Mouse (Mus musculus): Measurements from ENCODE around the gene Eef2. TPM values are rescaled to one million over a fixed set of nuclear protein-coding genes. Genes with fewer than 3 reads are reported as not detected.
"Not testable (repeated sequence)": the region's sequence is repeated elsewhere in the genome, so short reads cannot be mapped to it uniquely, and the experiment has no call there.

Eef2 gene
- polyA plus RNA-seq, 1 experiment from 2014 or later, result 549 TPM

- H3K36me3 ChIP-seq (ENCODE audit: control insufficient read depth, insufficient read depth, low read length), result peaks cover 60% of the 10 kb centered on the region
Measured at GRCm38 (mm10) chr10:81162318-81162652, 14.1 kb upstream of the Eef2 start.

GRCm38 (mm10) chr10:81165118-81165517, 11.3 kb upstream of the Eef2 start:
- Histone ChIP-seq H3K4me2 (ENCODE audit: low read depth, low read length) (no peak overlapping the region), H3K36me3 (ENCODE audit: control insufficient read depth, insufficient read depth, low read length) (peaks cover 38% of the 10 kb centered on the region)

More at GRCm38 (mm10) chr10:81162318-81162652, 14.1 kb upstream of the Eef2 start:
- Histone ChIP-seq H3K9ac (ENCODE audit: low read depth, low read length) (no peak overlapping the region), H3K4me3 (ENCODE audit: low read depth, low read length) (no peak overlapping the region), H3K9me3 (ENCODE audit: control insufficient read depth, low read length) (no peaks in the 10 kb centered on the region), H3K27me3 (replicated peaks; ENCODE audit: control insufficient read depth, insufficient read depth, low read length) (no peaks in the 10 kb centered on the region), H3K27ac (replicated peaks; ENCODE audit: low read depth, low read length) (no peak overlapping the region), H3K4me1 (ENCODE audit: control insufficient read depth, insufficient read depth, low read length) (peaks cover 6% of the 10 kb centered on the region), H3K4me2 (ENCODE audit: low read depth, low read length) (no peak overlapping the region)
- WGBS, result 69% methylated on average over 2 of the region's 2 CpGs
- ATAC-seq (ENCODE audit: low read depth), result no peak
- DNase-seq (ENCODE audit: low spot score), result no peak

GRCm38 (mm10) chr10:81167200-81168086, 9.0 kb upstream of the Eef2 start, which contains the start of gene Pias4:
Gene Pias4, minus strand, starts transcription at chr10:81167923.
- Histone ChIP-seq H3K36me3 (ENCODE audit: control insufficient read depth, insufficient read depth, low read length) (peaks cover 15% of the 10 kb centered on the region), H3K9me3 (ENCODE audit: control insufficient read depth, low read length) (no peaks in the 10 kb centered on the region), H3K27ac (replicated peaks; ENCODE audit: low read depth, low read length) (peak within 1 kb of the TSS; percentile 71)

More at GRCm38 (mm10) chr10:81165118-81165517, 11.3 kb upstream of the Eef2 start:
- no peak overlapping the region for H3K27ac ChIP-seq (replicated peaks; ENCODE audit: low read depth, low read length)
- H3K9ac ChIP-seq (ENCODE audit: low read depth, low read length), result no peak overlapping the region
- no peaks in the 10 kb centered on the region for H3K27me3 ChIP-seq (replicated peaks; ENCODE audit: control insufficient read depth, insufficient read depth, low read length)
- H3K9me3 ChIP-seq (ENCODE audit: control insufficient read depth, low read length), result no peaks in the 10 kb centered on the region
- WGBS, result 61% methylated on average over 8 of the region's 8 CpGs
- no peak for DNase-seq (ENCODE audit: low spot score)
- H3K4me3 ChIP-seq (ENCODE audit: low read depth, low read length), result no peak overlapping the region
- no peak for ATAC-seq (ENCODE audit: low read depth)
- peaks cover 12% of the 10 kb centered on the region for H3K4me1 ChIP-seq (ENCODE audit: control insufficient read depth, insufficient read depth, low read length)

GRCm38 (mm10) chr10:81168087-81168431, 8.4 kb upstream of the Eef2 start:
- H3K4me1 ChIP-seq (ENCODE audit: control insufficient read depth, insufficient read depth, low read length), result peaks cover 15% of the 10 kb centered on the region
- peak overlapping the region; percentile 84 for H3K4me2 ChIP-seq (ENCODE audit: low read depth, low read length)
- H3K27ac ChIP-seq (replicated peaks; ENCODE audit: low read depth, low read length), result peak overlapping the region; percentile 71
- peak; percentile 72 for ATAC-seq (ENCODE audit: low read depth)
- H3K27me3 ChIP-seq (replicated peaks; ENCODE audit: control insufficient read depth, insufficient read depth, low read length), result no peaks in the 10 kb centered on the region
- peaks cover 12% of the 10 kb centered on the region for H3K36me3 ChIP-seq (ENCODE audit: control insufficient read depth, insufficient read depth, low read length)
- H3K4me3 ChIP-seq (ENCODE audit: low read depth, low read length), result peak overlapping the region; percentile 91
- WGBS, result 9% methylated on average over 5 of the region's 5 CpGs
- peak overlapping the region; percentile 55 for H3K9ac ChIP-seq (ENCODE audit: low read depth, low read length)
- no peak for DNase-seq (ENCODE audit: low spot score)
- H3K9me3 ChIP-seq (ENCODE audit: control insufficient read depth, low read length), result no peaks in the 10 kb centered on the region

More at GRCm38 (mm10) chr10:81167200-81168086, 9.0 kb upstream of the Eef2 start, which contains the start of gene Pias4:
- peak; percentile 100 for DNase-seq (ENCODE audit: low spot score)
- Histone ChIP-seq H3K4me1 (ENCODE audit: control insufficient read depth, insufficient read depth, low read length) (peaks cover 12% of the 10 kb centered on the region), H3K27me3 (replicated peaks; ENCODE audit: control insufficient read depth, insufficient read depth, low read length) (no peaks in the 10 kb centered on the region), H3K4me3 (ENCODE audit: low read depth, low read length) (peak within 1 kb of the TSS; percentile 91), H3K9ac (ENCODE audit: low read depth, low read length) (peak within 1 kb of the TSS; percentile 85), H3K4me2 (ENCODE audit: low read depth, low read length) (peak within 1 kb of the TSS; percentile 84)
- under 1% methylated on average over 26 of the region's 64 CpGs for WGBS
- peak; percentile 87 for ATAC-seq (ENCODE audit: low read depth)

- 2% methylated on average over 29 of the region's 29 CpGs for WGBS
- H3K4me2 ChIP-seq (ENCODE audit: low read depth, low read length), result peak overlapping the region; percentile 84
Measured at GRCm38 (mm10) chr10:81168521-81169244, 7.7 kb upstream of the Eef2 start.

GRCm38 (mm10) chr10:81169411-81169900, 7.0 kb upstream of the Eef2 start:
- WGBS, result 34% methylated on average over 6 of the region's 14 CpGs
- DNase-seq (ENCODE audit: low spot score); H3K27me3 ChIP-seq (replicated peaks; ENCODE audit: control insufficient read depth, insufficient read depth, low read length); H3K9ac ChIP-seq (ENCODE audit: low read depth, low read length); H3K4me3 ChIP-seq (ENCODE audit: low read depth, low read length); H3K9me3 ChIP-seq (ENCODE audit: control insufficient read depth, low read length); H3K36me3 ChIP-seq (ENCODE audit: control insufficient read depth, insufficient read depth, low read length): not testable (repeated sequence)
- H3K4me1 ChIP-seq (ENCODE audit: control insufficient read depth, insufficient read depth, low read length), result peaks cover 24% of the 10 kb centered on the region
- peak; percentile 19 for ATAC-seq (ENCODE audit: low read depth)
- peak overlapping the region; percentile 65 for H3K27ac ChIP-seq (replicated peaks; ENCODE audit: low read depth, low read length)
- peak overlapping the region; percentile 36 for H3K4me2 ChIP-seq (ENCODE audit: low read depth, low read length)

More at GRCm38 (mm10) chr10:81168521-81169244, 7.7 kb upstream of the Eef2 start:
- peak; percentile 60 for ATAC-seq (ENCODE audit: low read depth)
- no peaks in the 10 kb centered on the region for H3K9me3 ChIP-seq (ENCODE audit: control insufficient read depth, low read length)
- H3K4me3 ChIP-seq (ENCODE audit: low read depth, low read length), result peak overlapping the region; percentile 91
- peaks cover 6% of the 10 kb centered on the region for H3K36me3 ChIP-seq (ENCODE audit: control insufficient read depth, insufficient read depth, low read length)
- peaks cover 20% of the 10 kb centered on the region for H3K4me1 ChIP-seq (ENCODE audit: control insufficient read depth, insufficient read depth, low read length)
- H3K27ac ChIP-seq (replicated peaks; ENCODE audit: low read depth, low read length), result peak overlapping the region; percentile 71
- peak; percentile 95 for DNase-seq (ENCODE audit: low spot score)
- H3K27me3 ChIP-seq (replicated peaks; ENCODE audit: control insufficient read depth, insufficient read depth, low read length), result no peaks in the 10 kb centered on the region
- H3K9ac ChIP-seq (ENCODE audit: low read depth, low read length), result peak overlapping the region; percentile 55

- Histone ChIP-seq H3K4me3 (ENCODE audit: low read depth, low read length) (no peak overlapping the region), H3K4me1 (ENCODE audit: control insufficient read depth, insufficient read depth, low read length) (peaks cover 20% of the 10 kb centered on the region), H3K27ac (replicated peaks; ENCODE audit: low read depth, low read length) (peak overlapping the region; percentile 88), H3K36me3 (ENCODE audit: control insufficient read depth, insufficient read depth, low read length) (peaks cover 11% of the 10 kb centered on the region), H3K9me3 (ENCODE audit: control insufficient read depth, low read length) (no peaks in the 10 kb centered on the region), H3K9ac (ENCODE audit: low read depth, low read length) (peak overlapping the region; percentile 60), H3K27me3 (replicated peaks; ENCODE audit: control insufficient read depth, insufficient read depth, low read length) (no peaks in the 10 kb centered on the region), H3K4me2 (ENCODE audit: low read depth, low read length) (peak overlapping the region; percentile 49)
- ATAC-seq (ENCODE audit: low read depth) (peak; percentile 20; the same call in 1 of the 2 replicates), DNase-seq (ENCODE audit: low spot score) (peak; percentile 83)
- WGBS, result 8% methylated on average over 21 of the region's 21 CpGs
Measured at GRCm38 (mm10) chr10:81173132-81173531, 3.3 kb upstream of the Eef2 start.

GRCm38 (mm10) chr10:81174617-81175344, 1.6 kb upstream of the Eef2 start:
- no peaks in the 10 kb centered on the region for H3K9me3 ChIP-seq (ENCODE audit: control insufficient read depth, low read length)
- H3K4me1 ChIP-seq (ENCODE audit: control insufficient read depth, insufficient read depth, low read length), result peaks cover 15% of the 10 kb centered on the region
- peak; percentile 91 for DNase-seq (ENCODE audit: low spot score)
- peak overlapping the region; percentile 88 for H3K27ac ChIP-seq (replicated peaks; ENCODE audit: low read depth, low read length)
- H3K36me3 ChIP-seq (ENCODE audit: control insufficient read depth, insufficient read depth, low read length), result peaks cover 28% of the 10 kb centered on the region
- H3K27me3 ChIP-seq (replicated peaks; ENCODE audit: control insufficient read depth, insufficient read depth, low read length), result no peaks in the 10 kb centered on the region
- ATAC-seq (ENCODE audit: low read depth), result peak; percentile 73
- H3K9ac ChIP-seq (ENCODE audit: low read depth, low read length), result peak overlapping the region; percentile 56
- WGBS, result 2% methylated on average over 29 of the region's 29 CpGs
- H3K4me3 ChIP-seq (ENCODE audit: low read depth, low read length), result peak overlapping the region; percentile 37
- H3K4me2 ChIP-seq (ENCODE audit: low read depth, low read length), result peak overlapping the region; percentile 72

All from embryonic facial prominence, embryonic 14.5 days (tissue).